Mouse (Mus musculus) heart, postnatal 0 days (tissue): ENCODE measurements around the gene Trnau1ap. TPM values are rescaled to one million over a fixed set of nuclear protein-coding genes. Genes with fewer than 3 reads are reported as not detected.

Source experiments
- ATAC-seq: fragments of 200-750 bp; cut with Nextera tagmentation; 2 replicates; pipeline ENCODE4 v1.8.0; 2017; ENCODE audit warnings: low read depth, moderate number of reproducible peaks, moderate library complexity; ENCODE audit not compliant: insufficient read depth
- DNase-seq: peaks from one replicate; pipeline ENCODE4 v3.0.0-alpha.2; 2016; ENCODE audit warnings: low spot score
- H3K27ac ChIP-seq: fragments of 300-500 bp; sonication (generic); 2 replicates; pipeline ENCODE4 v1.5.1; 2014; ENCODE audit warnings: low read depth, mild to moderate bottlenecking
- H3K27me3 ChIP-seq: fragments of 300-500 bp; sonication (generic); 2 replicates; pipeline ENCODE4 v1.6.1; 2014; ENCODE audit warnings: low read length, mixed read lengths; ENCODE audit not compliant: control insufficient read depth, insufficient read depth
- H3K36me3 ChIP-seq: fragments of 300-500 bp; sonication (generic); replicated peaks from 2 replicates; pipeline ENCODE4 v1.6.1; 2014; ENCODE audit warnings: low read length, mixed read lengths; ENCODE audit not compliant: control insufficient read depth, insufficient read depth
- H3K4me1 ChIP-seq: fragments of 300-500 bp; sonication (generic); 2 replicates; pipeline ENCODE4 v1.6.1; 2014; ENCODE audit warnings: antibody characterized with exemption; ENCODE audit not compliant: control insufficient read depth, insufficient read depth
- H3K4me2 ChIP-seq: fragments of 300-500 bp; sonication (generic); 2 replicates; pipeline ENCODE4 v1.6.1; 2014; ENCODE audit warnings: low read depth, mild to moderate bottlenecking, low read length, moderate library complexity
- H3K4me3 ChIP-seq: fragments of 300-500 bp; sonication (generic); 2 replicates; pipeline ENCODE4 v1.5.1; 2014; ENCODE audit warnings: low read depth, low read length
- H3K9ac ChIP-seq: fragments of 300-500 bp; sonication (generic); replicated peaks from 2 replicates; pipeline ENCODE4 v1.6.1; 2014; ENCODE audit warnings: low read depth, low read length, mixed read lengths
- H3K9me3 ChIP-seq: fragments of 300-500 bp; sonication (generic); replicated peaks from 2 replicates; pipeline ENCODE4 v1.6.1; 2016; ENCODE audit warnings: low read length; ENCODE audit not compliant: control insufficient read depth
- CTCF ChIP-seq: IDR thresholded peaks from 2 replicates; pipeline ENCODE4 v1.5.1; 2016; ENCODE audit warnings: antibody characterized with exemption, control low read depth, low read depth
- EP300 ChIP-seq: IDR thresholded peaks from 2 replicates; pipeline ENCODE4 v1.6.1; 2016; ENCODE audit warnings: antibody characterized with exemption, low read depth
- WGBS: fragments of 180-500 bp; shearing (Covaris S2); extraction: QIAGEN DNeasy Blood & Tissue Kit; methylation state at CpG from one replicate; pipeline ENCODE4 v1.1.7; 2014; 5-methylcytosine and 5-hydroxymethylcytosine counted together
- polyA plus RNA-seq: library from polyadenylated mRNA; unstranded; fragments of >200 nt; fragmentation: Nextera tagmentation; extraction: Ambion mirVana; gene quantifications from 2 replicates; pipeline ENCODE4 v1.2.1, GENCODE M21; 2015
- total RNA-seq: library from RNA; depleted of rRNA; stranded (reverse); fragments of >200 nt; gene quantifications from 2 replicates; pipeline ENCODE4 v1.2.3, GENCODE M21; 2014; ENCODE audit warnings: low replicate concordance; rRNA removed

Gene Trnau1ap
- total RNA-seq (51.3 and 69.0 TPM in 2 replicates), polyA plus RNA-seq (63.2 and 65.1 TPM in 2 replicates)

GRCm38 (mm10) chr4:132329115-132329834 is at the start of gene Trnau1ap:
Gene Trnau1ap (minus strand): TSS chr4:132329538.
- WGBS: under 1% methylated on average over 52 of the region's 52 CpGs
- no peaks in the 10 kb centered on the region for H3K9me3 ChIP-seq
- peak; percentile 94 for DNase-seq
- peak; percentile 98 for ATAC-seq
- H3K4me1 ChIP-seq: peaks cover 7% of the 10 kb centered on the region
- peak within 1 kb of the TSS; percentile 88 for H3K4me3 ChIP-seq
- peak within 1 kb of the TSS; percentile 79 for H3K4me2 ChIP-seq
- peak within 1 kb of the TSS; percentile 95 for H3K27ac ChIP-seq
- H3K9ac ChIP-seq: peak within 1 kb of the TSS; percentile 78
- H3K27me3 ChIP-seq: no peaks in the 10 kb centered on the region
- H3K36me3 ChIP-seq: peaks cover 41% of the 10 kb centered on the region
- TF ChIP-seq EP300 (peak; percentile 75; the same call in 1 of the 2 replicates), CTCF (peak; percentile 30)

DNA sequence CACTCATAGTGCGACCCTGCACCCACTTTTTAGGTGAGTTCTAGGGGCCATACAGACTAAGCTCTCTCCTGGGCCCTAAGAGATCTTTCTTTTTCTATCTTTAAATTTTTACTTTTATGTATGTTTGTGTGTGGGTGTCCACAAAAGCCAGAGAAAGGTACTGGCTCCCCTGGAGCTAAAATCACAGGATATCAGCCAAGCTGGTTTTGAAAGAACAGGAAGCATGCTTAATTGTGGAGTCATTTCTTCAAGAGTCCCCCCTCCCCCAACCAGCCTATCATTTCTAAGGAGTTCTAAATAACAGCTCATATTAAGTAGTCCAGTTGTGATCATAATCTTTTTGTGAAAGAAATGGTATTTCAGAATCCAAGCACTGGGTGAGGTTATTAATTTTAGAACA is 44.5 kb upstream of the Trnau1ap start:
- WGBS: 90% methylated on average over 1 of the region's 1 CpGs
- Histone ChIP-seq H3K36me3 (peaks cover 74% of the 10 kb centered on the region), H3K4me3 (no peak overlapping the region), H3K4me2 (no peak overlapping the region), H3K4me1 (no peaks in the 10 kb centered on the region), H3K27ac (no peak overlapping the region), H3K27me3 (no peaks in the 10 kb centered on the region), H3K9me3 (no peaks in the 10 kb centered on the region), H3K9ac (no peak overlapping the region)
- ATAC-seq: no peak
- TF ChIP-seq EP300: no peak
- no peak for TF ChIP-seq CTCF
- DNase-seq: no peak

- Histone ChIP-seq H3K9ac (no peak overlapping the region), H3K9me3 (no peaks in the 10 kb centered on the region), H3K36me3 (peaks cover 87% of the 10 kb centered on the region), H3K27me3 (no peaks in the 10 kb centered on the region), H3K4me2 (no peak overlapping the region), H3K4me3 (no peak overlapping the region), H3K4me1 (no peaks in the 10 kb centered on the region), H3K27ac (no peak overlapping the region)
- 72% methylated on average over 8 of the region's 8 CpGs for WGBS
- DNase-seq (no peak), ATAC-seq (no peak)
- TF ChIP-seq EP300: no peak
Measured at GRCm38 (mm10) chr4:132369953-132370750, 40.8 kb upstream of the Trnau1ap start.

GRCm38 (mm10) chr4:132367480-132368201 is 38.3 kb upstream of the Trnau1ap start:
- Histone ChIP-seq H3K9ac (no peak overlapping the region), H3K4me3 (no peak overlapping the region), H3K9me3 (no peaks in the 10 kb centered on the region), H3K27ac (no peak overlapping the region), H3K4me2 (no peak overlapping the region), H3K4me1 (no peaks in the 10 kb centered on the region), H3K27me3 (no peaks in the 10 kb centered on the region), H3K36me3 (peaks cover 88% of the 10 kb centered on the region)
- TF ChIP-seq EP300 (no peak), CTCF (no peak)
- DNase-seq (no peak), ATAC-seq (no peak)
- 91% methylated on average over 18 of the region's 18 CpGs for WGBS

GRCm38 (mm10) chr4:132365450-132366060 is 36.2 kb upstream of the Trnau1ap start:
- no peak overlapping the region for H3K4me3 ChIP-seq
- H3K27ac ChIP-seq: no peak overlapping the region
- H3K4me1 ChIP-seq: no peaks in the 10 kb centered on the region
- no peak overlapping the region for H3K4me2 ChIP-seq
- no peaks in the 10 kb centered on the region for H3K27me3 ChIP-seq
- WGBS: 83% methylated on average over 13 of the region's 13 CpGs
- no peaks in the 10 kb centered on the region for H3K9me3 ChIP-seq
- TF ChIP-seq CTCF: no peak
- TF ChIP-seq EP300: no peak
- ATAC-seq (no peak), DNase-seq (no peak)
- H3K36me3 ChIP-seq: peaks cover 90% of the 10 kb centered on the region
- no peak overlapping the region for H3K9ac ChIP-seq
